ENCODE assay signal across 10 mouse cellular contexts in the genomic region with DNA sequence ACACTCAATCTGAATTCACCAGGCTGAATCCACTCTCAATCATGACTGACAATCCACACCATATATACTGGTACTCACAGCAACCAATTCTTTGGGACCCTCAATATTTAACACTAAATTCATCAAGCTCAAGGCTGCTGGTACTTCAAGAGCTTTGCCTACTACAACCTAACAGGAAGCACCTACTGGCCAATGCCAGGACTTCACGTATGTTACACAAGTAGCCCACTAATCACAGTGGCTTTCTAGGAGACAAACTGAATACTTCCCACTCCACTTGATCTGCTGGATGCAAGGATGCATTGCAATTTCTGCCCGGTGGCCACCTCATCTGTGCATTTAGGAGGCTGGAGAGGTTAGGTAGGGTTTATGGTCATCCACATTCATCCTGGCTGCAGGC. TPM values are rescaled to one million over a fixed set of nuclear protein-coding genes. Genes with fewer than 3 reads are reported as not detected.
A peak's percentile ranks its signal among the peaks of the same experiment; 100 is the strongest.
DNase-seq lines count a peak whose midpoint lies in the region; ATAC-seq and TF ChIP-seq lines count a peak whose summit lies in the region.
"Had no signal": no experiment of that assay in that cellular context is flagged by ENCODE, and none has a peak within 500 bp of the region (broad histone marks: within the 10 kb centered on the region; RNA-seq: fewer than 3 reads in every experiment).

No protein-coding gene starts in this region.

- intact Hi-C loops in left cerebral cortex, postnatal 14 days (cut with DNase I): no loop called here

- peak; percentile 39 for TF ChIP-seq CTCF in layer of hippocampus, adult 2 months (conservative IDR thresholded peaks at IDR 0.05)
- TF ChIP-seq CTCF in midbrain, postnatal 0 days (IDR thresholded peaks at IDR 0.05): peak; percentile 23

- DNase-seq in layer of hippocampus, adult 2 months (ENCODE audit: low spot score in 2 of 2): no peak
- DNase-seq in layer of hippocampus, adult 8-10 months (ENCODE audit: low spot score in 2 of 2): no peak
- peak; percentile 33 for DNase-seq in ZHBTc4 (ENCODE audit: low read depth, low spot score)
- DNase-seq in midbrain, postnatal 0 days (ENCODE audit: low spot score): no peak
- no peak for DNase-seq in left cerebral cortex, postnatal 14 days (ENCODE audit: low spot score in 2 of 2)
- DNase-seq in gastrocnemius, postnatal 25 days: no peak
- DNase-seq in urinary bladder, postnatal 10 days (ENCODE audit: low spot score): no peak
- DNase-seq: spleen, adult 18-20 months had no signal

- H3K9me3 ChIP-seq in hindbrain, embryonic 13.5 days: no peaks in the 10 kb centered on the region
- H3K9me3 ChIP-seq in midbrain, postnatal 0 days (ENCODE audit: low read length): no peaks in the 10 kb centered on the region
- H3K9me3 ChIP-seq: megakaryocyte, embryonic 14.5 days had no signal

- peak overlapping the region; percentile 30 for H3K4me2 ChIP-seq in hindbrain, embryonic 13.5 days
- H3K4me2 ChIP-seq in midbrain, postnatal 0 days (ENCODE audit: low read depth, low read length, poor library complexity, severe bottlenecking): no peak overlapping the region

- H3K36me3 ChIP-seq in hindbrain, embryonic 13.5 days: peaks cover 19% of the 10 kb centered on the region
- peaks cover 13% of the 10 kb centered on the region for H3K36me3 ChIP-seq in midbrain, postnatal 0 days (ENCODE audit: insufficient read depth, low read length)

- H3K27me3 ChIP-seq in hindbrain, embryonic 13.5 days: no peaks in the 10 kb centered on the region
- H3K27me3 ChIP-seq in midbrain, postnatal 0 days (ENCODE audit: insufficient read depth, low read length): no peaks in the 10 kb centered on the region
- H3K27me3 ChIP-seq: megakaryocyte, embryonic 14.5 days had no signal

- no peak overlapping the region for H3K27ac ChIP-seq in layer of hippocampus, adult 2 months
- no peak overlapping the region for H3K27ac ChIP-seq in hindbrain, embryonic 13.5 days
- no peak overlapping the region for H3K27ac ChIP-seq in midbrain, postnatal 0 days (ENCODE audit: low read depth, low read length)

- WGBS in hindbrain, embryonic 13.5 days: 84% methylated on average over 2 of the region's 2 CpGs
- WGBS in midbrain, postnatal 0 days: 84% methylated on average over 2 of the region's 2 CpGs

- no peak overlapping the region for H3K4me3 ChIP-seq in layer of hippocampus, adult 2 months
- 0 out of 2 replicates have a peak overlapping the region, but pooled peaks have one; percentile 5 for H3K4me3 ChIP-seq in hindbrain, embryonic 13.5 days
- no peak overlapping the region for H3K4me3 ChIP-seq in midbrain, postnatal 0 days (ENCODE audit: low read depth, low read length)
- H3K4me3 ChIP-seq: megakaryocyte, embryonic 14.5 days had no signal

- ATAC-seq in hindbrain, embryonic 13.5 days (ENCODE audit: low FRiP score): no peak
- ATAC-seq in midbrain, postnatal 0 days (ENCODE audit: low FRiP score): no peak

- H3K9ac ChIP-seq in hindbrain, embryonic 13.5 days: peak overlapping the region; percentile 43
- H3K9ac ChIP-seq in midbrain, postnatal 0 days (replicated peaks; ENCODE audit: low read length, poor library complexity, severe bottlenecking): no peak overlapping the region

- H3K4me1 ChIP-seq in hindbrain, embryonic 13.5 days (replicated peaks): peaks cover 44% of the 10 kb centered on the region
- H3K4me1 ChIP-seq in midbrain, postnatal 0 days (ENCODE audit: insufficient read depth, low read length): peaks cover 7% of the 10 kb centered on the region; the same call in 1 of the 2 replicates

RNA-seq across cellular contexts. Expression of a gene that starts 3.0 kb away (rescaled TPM):
- 10 to 100 TPM; 58.2 to 62.5 TPM for total RNA-seq in layer of hippocampus, adult 2 months (2021)
- total RNA-seq in layer of hippocampus, adult 8-10 months (2022): 10 to 100 TPM; 55.5 to 94.5 (median 72.9) TPM
- 177 and 180 TPM in 2 replicates for polyA plus RNA-seq in hindbrain, embryonic 13.5 days (2015; fragmentation: Nextera tagmentation; extraction: Ambion mirVana)
- total RNA-seq in midbrain, postnatal 0 days (2014; rRNA removed): 92.7 and 94.7 TPM in 2 replicates
- polyA plus RNA-seq in midbrain, postnatal 0 days (2015; fragmentation: Nextera tagmentation; extraction: Ambion mirVana): 72.6 and 81.6 TPM in 2 replicates
- total RNA-seq in left cerebral cortex, postnatal 14 days (2021): 10 to 100 TPM; 51.5 to 54.3 TPM
- 10 to 100 TPM; 18.1 to 22.5 TPM for total RNA-seq in gastrocnemius, postnatal 25 days (2021)

RNA-seq across cellular contexts. Expression of a gene that starts 20.5 kb away (rescaled TPM):
- total RNA-seq in layer of hippocampus, adult 2 months (2021): 1 to 10 TPM; 5.5 to 6.5 TPM
- 1 to 10 TPM; 4.9 to 5.7 (median 5.0) TPM for total RNA-seq in layer of hippocampus, adult 8-10 months (2022)
- polyA plus RNA-seq in hindbrain, embryonic 13.5 days (2015; fragmentation: Nextera tagmentation; extraction: Ambion mirVana): 15.3 and 16.6 TPM in 2 replicates
- total RNA-seq in midbrain, postnatal 0 days (2014; rRNA removed): 16.8 and 18.1 TPM in 2 replicates
- polyA plus RNA-seq in midbrain, postnatal 0 days (2015; fragmentation: Nextera tagmentation; extraction: Ambion mirVana): 6.5 and 7.7 TPM in 2 replicates
- total RNA-seq in left cerebral cortex, postnatal 14 days (2021): 1 to 10 TPM; 3.9 to 4.2 TPM
- under 1 TPM; 0.48 to 0.69 TPM for total RNA-seq in gastrocnemius, postnatal 25 days (2021)

RNA-seq across cellular contexts. Expression of a gene that starts 25.3 kb away (rescaled TPM):
- total RNA-seq in layer of hippocampus, adult 2 months (2021): 10 to 100 TPM; 21.9 to 22.5 TPM
- 10 to 100 TPM; 21.2 to 27.1 (median 24.1) TPM for total RNA-seq in layer of hippocampus, adult 8-10 months (2022)
- polyA plus RNA-seq in hindbrain, embryonic 13.5 days (2015; fragmentation: Nextera tagmentation; extraction: Ambion mirVana): 17.9 and 18.1 TPM in 2 replicates
- total RNA-seq in midbrain, postnatal 0 days (2014; rRNA removed): 30.6 and 32.1 TPM in 2 replicates
- 11.9 and 14.3 TPM in 2 replicates for polyA plus RNA-seq in midbrain, postnatal 0 days (2015; fragmentation: Nextera tagmentation; extraction: Ambion mirVana)
- total RNA-seq in left cerebral cortex, postnatal 14 days (2021): 10 to 100 TPM; 18.4 to 20.6 TPM
- 1 to 10 TPM; 4.7 to 4.8 TPM for total RNA-seq in gastrocnemius, postnatal 25 days (2021)
